Mouse (Mus musculus) retina, embryonic 14.5 days (tissue): ENCODE measurements around the gene Zswim1.

Source experiments
- DNase-seq: peaks from one replicate; pipeline ENCODE4 v3.0.0-alpha.2; 2015; ENCODE audit warnings: low spot score

Gene Zswim1

GRCm38 (mm10) chr2:164793236-164793635 lies 29.2 kb upstream of the Zswim1 start:
- DNase-seq, result peak; percentile 78

- peak; percentile 43 for DNase-seq
Measured at GRCm38 (mm10) chr2:164793772-164794171, 28.7 kb upstream of the Zswim1 start.

GRCm38 (mm10) chr2:164794293-164794692 lies 28.2 kb upstream of the Zswim1 start:
- DNase-seq, result peak; percentile 92

DNA sequence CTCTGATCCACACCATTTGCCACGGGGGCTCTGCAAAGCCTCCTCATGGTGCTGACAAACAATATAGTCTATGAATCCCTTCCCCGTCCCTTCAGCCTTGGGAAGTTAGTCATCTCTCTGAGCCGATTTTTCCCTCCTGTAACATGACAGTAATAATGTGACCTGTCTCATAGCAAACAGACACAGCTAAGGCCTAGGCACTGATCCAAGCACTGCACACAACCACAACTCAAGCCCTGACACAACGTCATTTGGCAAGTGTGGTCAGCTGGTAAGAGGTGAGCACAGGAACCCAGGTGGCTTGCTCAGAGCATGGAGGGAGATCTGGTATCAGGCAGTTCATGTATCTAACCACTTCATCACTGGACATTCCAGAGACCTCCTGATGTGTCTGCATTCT lies 26.6 kb upstream of the Zswim1 start:
- DNase-seq, result no peak

- DNase-seq, result peak; percentile 38
Measured at GRCm38 (mm10) chr2:164798554-164798953, 23.9 kb upstream of the Zswim1 start.

DNA sequence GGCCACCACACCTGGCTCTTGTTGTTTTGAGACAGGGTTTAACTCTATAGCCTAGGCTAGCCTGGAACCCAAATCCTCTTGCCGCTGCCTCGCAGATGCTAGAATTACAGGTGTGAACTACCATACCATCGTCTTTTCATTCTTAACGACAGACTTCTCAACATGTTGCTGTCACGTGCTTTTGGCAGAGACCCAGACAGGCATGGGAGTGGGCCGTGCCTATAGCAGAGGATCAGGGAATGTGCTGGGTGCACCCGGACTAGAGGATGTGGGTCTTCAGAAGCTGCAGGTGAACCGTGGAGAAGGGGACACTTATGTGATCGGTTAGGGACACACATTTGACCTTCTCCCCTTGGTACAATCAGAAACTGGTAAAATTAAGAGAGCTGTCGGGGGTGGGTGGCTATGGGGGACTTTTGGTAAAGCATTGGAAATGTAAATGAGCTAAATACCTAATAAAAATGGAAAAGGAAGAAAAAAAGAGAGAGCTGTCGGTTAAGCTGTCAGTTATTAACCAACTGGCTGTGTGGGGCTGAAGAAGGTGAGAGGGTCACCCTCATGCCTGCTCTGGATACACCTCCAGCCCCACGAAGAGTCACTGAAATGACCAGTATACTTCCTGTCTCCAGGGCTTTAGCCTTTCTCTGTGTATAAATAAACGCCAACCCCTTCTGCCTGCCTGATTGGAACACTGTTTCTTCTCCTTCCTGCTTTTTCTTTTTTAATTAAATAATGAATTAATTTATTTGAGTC lies 22.1 kb upstream of the Zswim1 start:
- no peak for DNase-seq

DNA sequence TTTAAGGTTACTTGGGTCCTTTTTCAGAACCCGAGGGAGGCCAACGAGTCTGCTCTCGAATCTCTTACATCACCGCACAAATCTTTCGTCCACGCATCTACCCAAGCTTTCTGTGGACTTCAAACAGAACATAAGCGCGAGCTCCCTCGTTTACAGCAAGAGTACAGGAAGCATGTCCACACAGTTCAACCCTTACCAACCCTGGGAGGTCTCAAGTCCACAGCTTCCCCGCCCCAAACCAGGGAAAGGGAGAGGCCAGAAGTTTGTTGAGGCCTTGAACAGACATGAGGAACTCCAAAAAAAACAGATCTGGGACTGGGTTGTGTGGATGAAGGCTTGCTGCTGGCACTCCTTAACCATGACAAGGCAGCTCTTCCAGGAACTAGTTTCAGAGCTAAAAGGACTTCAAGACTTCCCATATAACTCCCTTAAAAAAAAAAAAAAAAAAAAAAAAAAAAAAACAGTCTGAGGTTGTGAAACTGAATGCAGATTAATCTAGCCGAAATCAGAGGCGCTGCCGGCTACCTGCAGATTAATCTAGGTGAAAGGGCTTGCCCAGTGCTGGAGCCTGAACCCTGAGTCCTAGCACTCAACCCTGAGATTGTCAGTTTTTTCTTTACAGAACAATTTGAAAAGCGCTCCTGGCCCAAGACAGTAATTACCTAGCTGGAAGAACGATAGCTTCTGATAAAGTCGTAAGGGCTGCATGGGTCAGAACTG lies 19.1 kb upstream of the Zswim1 start:
- DNase-seq, result no peak

DNA sequence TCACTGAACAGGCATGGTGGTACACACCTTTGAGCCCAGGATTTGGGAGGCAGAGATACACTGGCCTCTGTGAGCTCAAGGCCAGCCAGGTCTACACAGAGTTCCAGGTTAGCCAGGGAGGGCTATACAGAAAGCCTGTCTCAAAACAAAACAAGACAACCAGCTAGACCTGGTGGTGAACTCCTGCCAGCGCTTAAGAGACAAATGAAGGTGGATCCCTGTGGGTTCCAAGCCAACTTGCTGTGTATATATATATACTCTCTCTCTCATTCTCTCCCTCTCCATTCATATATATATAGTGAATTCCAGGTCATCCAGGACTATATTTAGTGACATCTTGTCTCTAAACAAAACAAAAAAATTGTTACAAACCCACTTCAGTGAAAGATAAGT lies 18.6 kb upstream of the Zswim1 start:
- DNase-seq, result no peak

DNA sequence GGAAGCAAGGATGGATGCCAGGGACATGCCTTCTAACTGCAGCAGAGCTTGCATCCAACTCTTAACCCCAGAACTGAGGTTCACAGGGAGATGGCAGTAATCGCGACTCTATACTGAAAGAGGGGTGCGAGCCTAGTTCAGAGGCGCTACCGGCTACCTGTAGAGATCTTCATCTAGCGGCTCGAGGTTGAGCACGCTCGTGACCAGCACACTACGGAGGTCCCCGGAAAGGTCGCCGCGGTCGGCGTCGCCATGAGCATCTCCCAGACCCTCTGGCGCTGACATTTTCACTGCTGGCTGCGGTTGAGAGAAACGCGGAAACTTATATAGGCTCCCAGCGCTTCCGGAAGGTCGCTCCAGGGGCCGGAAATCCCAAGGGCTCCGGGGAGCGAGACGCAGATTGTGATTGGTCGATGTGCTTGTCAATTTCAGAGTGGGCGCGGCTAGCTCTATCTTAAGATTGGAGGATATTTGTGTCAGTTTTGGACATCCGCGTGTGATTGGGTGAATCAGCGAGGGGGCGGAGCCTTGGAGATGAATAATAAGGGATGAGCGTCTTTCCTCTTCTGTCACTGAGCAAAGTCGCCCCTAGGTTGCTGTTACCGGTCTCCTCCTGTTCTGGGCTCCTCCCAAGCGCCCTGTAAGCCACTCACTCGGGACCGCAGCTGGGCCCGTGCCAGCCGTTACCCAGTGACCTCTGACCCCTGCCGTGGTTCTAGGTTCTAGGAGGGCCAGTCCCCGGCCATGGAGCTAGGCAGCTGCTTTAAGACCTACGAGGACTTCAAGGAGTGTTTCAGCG lies 17.8 kb upstream of the Zswim1 start, which contains the start of the genes Acot8 and Zswim3:
Acot8 (minus strand) TSS at position 350 of the 799 bp plus-strand sequence.
Zswim3 (plus strand) TSS at position 566 of the 799 bp plus-strand sequence.
- peak; percentile 100 for DNase-seq

DNA sequence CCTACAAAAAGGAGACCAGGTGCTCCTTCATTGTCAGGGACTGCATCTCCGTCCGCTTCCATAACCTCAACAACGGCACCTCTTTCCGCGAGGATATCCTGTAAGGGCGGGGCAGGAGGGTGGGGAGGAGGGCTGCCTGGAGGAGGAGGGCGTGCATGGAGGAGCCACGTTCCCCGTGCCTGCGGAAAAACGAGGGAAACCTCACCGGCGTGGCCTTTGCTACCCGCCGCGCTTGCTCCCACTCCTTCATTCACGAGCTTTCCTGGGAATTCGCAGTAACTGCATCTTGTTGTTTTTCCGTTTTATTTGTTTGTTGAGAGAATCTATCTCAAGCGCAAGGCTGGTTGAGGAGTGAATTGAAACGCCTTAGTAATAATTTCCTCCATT lies 17.2 kb upstream of the Zswim1 start:
- no peak for DNase-seq

DNA sequence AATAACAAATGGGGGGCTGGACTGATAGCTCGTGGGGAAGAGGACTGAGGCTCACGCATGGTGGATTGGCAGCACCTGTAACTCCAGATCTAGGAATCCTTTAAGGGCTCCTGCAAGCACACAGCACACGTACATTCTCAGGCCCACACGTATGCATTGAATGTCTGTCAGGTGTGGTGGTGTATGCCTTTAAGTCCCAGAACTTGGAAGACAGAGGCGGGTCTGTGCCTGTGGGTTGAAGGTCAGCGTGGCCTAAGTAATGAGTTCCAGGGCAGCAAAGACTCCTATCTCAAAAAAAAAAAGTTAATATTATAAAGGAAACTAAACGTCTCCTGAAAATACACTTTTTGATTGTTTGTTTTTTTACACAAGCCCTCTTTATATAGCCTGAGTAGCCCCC lies 15.9 kb upstream of the Zswim1 start:
- no peak for DNase-seq

DNA sequence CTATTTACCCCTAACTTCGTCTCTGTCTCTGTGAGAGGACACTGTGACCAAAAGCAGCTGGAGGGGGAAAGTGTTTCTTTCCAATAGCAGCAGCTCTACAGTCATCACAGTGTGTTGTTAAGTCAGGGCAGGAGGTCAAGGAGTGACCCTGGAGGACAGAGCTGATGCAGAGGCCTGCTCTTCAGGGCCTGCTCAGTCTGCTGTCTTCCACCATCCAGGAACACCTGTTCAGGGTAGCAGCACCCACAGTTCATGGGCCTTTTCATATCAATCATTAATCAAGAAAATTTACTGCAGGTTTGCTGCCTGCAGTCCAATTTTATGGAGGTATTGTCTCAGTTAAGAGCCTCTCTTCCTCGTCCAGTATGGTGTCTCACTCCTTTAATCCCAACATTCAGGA lies 8.9 kb upstream of the Zswim1 start:
- no peak for DNase-seq

- no peak for DNase-seq
Measured at GRCm38 (mm10) chr2:164815348-164815747, 7.1 kb upstream of the Zswim1 start.

DNA sequence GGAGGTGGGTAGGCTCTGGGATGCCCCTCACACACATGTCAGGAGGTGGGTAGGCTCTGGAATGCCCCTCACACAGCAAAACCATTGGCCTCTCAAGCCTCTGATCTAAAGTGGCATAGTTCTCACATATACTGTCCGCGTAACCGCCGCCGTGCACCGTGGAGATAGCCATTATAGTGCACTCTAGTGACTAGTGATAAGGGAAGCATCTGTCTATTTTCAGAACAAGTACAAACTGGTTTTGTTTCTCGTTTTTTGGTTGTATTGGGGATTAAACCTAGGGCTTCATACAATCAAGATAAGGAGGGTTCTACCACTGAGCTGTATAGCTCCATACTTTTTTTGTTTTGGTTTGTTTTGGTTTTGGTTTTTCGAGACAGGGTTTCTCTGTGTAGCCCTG lies 6.7 kb upstream of the Zswim1 start:
- no peak for DNase-seq

DNA sequence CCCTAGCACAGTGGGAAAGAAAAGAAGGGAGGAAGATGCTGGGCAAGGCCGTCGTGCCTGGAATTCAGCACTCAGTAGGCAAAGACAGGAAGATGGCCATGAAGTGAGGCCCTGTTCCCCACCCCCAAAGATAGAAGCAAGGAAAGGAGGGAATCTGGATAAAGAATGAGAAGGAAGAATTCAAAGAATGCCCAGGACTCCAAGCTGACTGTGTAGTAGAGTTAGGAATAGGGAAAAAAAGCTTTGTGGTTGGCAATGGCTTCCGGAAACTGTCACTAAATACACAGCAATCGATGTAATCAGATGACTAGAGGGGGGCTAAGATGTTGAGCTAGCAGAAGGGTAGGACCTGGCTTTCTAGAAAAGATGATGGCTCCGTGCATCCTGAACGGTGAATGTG lies 5.3 kb upstream of the Zswim1 start:
- DNase-seq, result no peak

GRCm38 (mm10) chr2:164817703-164818102 lies 4.8 kb upstream of the Zswim1 start:
- no peak for DNase-seq

DNA sequence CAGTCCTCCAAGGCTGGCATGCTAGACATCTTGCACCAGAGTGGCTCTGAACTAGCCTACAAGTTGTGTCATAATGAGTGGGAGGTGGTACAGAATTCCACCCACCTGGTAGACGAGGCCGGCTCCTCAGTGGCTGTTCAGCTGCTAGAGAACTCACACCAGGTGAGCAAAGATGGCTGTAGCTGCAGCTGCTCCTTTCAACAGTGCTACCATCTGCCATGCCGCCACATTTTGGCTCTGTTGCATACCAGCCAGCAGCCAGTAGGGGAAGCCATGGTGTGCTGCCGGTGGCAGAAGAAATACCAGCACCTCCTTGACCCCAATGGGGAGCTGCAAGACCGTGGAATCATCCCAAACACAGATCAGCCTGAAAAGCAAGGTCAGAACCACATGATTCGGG lies 1.4 kb upstream of the Zswim1 start:
- no peak for DNase-seq

DNA sequence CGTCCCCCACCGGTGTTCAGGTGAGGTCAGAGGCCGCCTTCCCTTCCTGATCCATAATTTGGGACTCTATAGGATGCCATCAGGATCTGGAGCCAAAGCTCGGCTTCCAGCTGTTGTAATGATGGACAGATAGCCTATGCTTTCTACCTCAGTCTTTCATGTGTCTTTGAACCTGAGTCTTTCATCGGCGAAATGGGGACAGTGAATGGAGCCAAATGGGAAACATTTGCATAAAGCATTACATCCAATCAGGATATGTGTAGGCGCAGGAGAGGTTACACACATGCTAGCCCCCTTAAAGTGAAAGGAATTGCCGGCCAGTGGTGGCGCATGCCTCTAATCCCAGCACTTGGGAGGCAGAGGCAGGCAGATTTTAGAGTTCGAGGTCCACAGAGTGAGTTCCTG lies 697 bp downstream of the Zswim1 start:
- peak; percentile 65 for DNase-seq

- no peak for DNase-seq
Measured at GRCm38 (mm10) chr2:164823969-164824368, 1.5 kb downstream of the Zswim1 start.

DNA sequence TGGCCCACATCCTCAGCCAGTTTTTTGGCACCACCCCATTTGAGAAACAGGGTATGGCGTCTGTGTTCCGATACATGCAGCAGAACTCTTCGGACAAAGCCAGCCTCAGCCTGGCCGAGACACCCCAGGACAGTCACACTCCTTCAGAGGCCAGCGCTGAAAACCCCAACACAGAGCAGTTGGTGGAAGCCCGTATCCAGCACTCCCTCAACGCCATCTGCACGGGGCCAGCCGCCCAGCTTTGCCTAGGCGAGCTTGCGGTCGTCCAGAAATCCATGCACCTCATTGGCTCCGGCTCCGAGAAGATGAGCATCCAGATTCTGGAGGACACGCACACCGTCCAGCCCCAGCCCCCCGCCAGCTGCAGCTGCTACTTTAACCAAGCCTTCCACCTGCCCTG lies 3.0 kb downstream of the Zswim1 start:
- DNase-seq, result no peak

DNA sequence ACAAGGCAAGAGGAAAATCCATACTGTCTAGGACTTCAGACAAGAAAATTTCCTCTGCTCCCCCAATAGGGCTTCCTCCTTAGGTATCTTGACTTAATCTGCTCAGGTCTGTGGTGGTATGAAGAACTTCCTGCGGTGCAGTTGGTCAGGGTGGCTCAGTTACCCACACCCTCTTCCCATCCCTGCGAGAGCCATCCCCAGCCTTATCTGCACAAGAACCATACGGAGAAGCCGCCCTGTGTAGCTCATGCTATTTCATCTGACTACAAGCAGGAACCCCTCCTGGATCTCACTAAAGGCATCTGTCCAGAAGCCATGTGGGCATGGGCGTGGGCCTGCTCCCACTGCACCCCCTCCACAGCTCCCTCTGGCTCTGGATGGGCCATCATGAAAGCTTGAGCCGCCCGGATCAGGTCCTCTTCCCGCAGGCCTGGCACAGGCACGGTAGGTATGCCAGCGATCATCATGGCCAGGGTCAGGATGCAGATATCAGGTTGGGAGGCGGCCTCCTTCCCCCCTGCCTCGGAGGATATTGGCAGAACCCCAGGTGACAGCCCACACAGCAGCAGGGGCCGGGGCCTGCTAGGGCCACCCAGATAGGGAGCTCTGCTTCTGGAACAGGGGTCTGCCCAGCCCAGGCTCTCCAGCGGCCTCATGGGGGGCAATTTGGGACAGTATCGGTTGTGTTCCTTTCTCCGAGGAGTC lies 4.8 kb downstream of the Zswim1 start:
- no peak for DNase-seq

GRCm38 (mm10) chr2:164828437-164828836 lies 6.0 kb downstream of the Zswim1 start, which contains the start of gene Spata25:
TSS of gene Spata25 (minus strand) at chr2:164828537.
- DNase-seq, result no peak
